Mouse (Mus musculus) adrenal gland, postnatal 25 days (tissue): Measurements from ENCODE around the gene B4galnt4. TPM values are rescaled to one million over a fixed set of nuclear protein-coding genes. Genes with fewer than 3 reads are reported as not detected.

Source experiments
- DNase-seq: peaks from one replicate; pipeline ENCODE4 v3.0.0; 2021; ENCODE audit warnings: mixed read lengths
- total RNA-seq: library from RNA; stranded (reverse); gene quantifications from 2 replicates; pipeline ENCODE4 v1.2.3, GENCODE M21; 2021

The B4galnt4 gene
- total RNA-seq, 1 experiment from 2014 or later: 2.5 TPM

DNA sequence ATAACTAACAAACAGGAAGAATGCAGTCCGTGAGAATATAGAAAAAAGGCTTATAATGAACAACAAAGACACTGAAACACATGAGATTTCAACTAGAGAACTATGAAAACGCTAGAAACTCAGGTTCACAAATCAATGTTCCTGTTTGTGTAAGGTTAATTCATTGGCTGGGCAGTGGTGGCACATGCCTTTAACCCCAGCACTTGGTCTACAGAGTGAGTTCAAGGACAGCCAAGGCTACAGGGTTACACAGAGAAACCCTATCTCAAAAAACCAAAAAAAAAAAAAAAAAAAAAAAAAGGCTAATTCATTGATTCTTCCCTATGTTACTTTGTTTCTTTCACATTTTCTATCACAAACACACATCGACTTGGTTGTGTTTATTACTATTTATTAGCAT lies 59.7 kb downstream of the B4galnt4 start:
- DNase-seq: no peak

DNA sequence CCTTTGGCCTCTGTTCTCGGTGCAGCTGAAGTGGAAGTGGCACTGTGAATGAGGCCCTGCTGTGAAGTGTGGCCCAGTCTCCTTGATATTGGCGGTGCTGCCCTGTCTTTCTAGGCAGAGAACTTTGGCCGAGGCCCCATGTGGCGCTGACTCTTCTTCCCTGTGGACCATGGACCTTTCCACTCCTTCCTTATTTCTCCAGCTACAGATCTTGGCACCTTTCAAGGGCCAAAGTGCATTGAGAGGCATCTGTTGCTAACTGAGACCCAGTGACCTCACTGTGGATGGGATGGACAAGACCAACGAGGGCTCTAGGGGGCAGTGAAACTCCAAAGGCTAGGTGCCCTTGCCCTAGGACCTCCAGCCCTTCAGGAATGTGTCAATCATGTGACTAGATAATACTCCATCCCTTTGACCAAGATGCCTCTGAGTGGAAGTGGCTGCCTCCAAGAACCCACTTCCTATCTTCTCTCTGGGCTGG lies 60.2 kb downstream of the B4galnt4 start:
- DNase-seq: no peak

Other genes starting within 250 kb of the B4galnt4 start
- 1.8 and 2.6 TPM in 2 replicates for gene Zfp941, start 238.9 kb upstream of the B4galnt4 start, total RNA-seq
- 0.61 and 2.8 TPM in 2 replicates for gene Urah, start 226.1 kb upstream of the B4galnt4 start, total RNA-seq
- not detected in 2 replicates for gene Scgb1c1, start 215.6 kb upstream of the B4galnt4 start, total RNA-seq
- 0.62 TPM in 1 of 2 replicates, not detected in the other for gene Odf3, start 213.3 kb upstream of the B4galnt4 start, total RNA-seq
- 1.5 TPM in 1 of 2 replicates, not detected in the other for gene Gm45785, start 204.8 kb upstream of the B4galnt4 start, total RNA-seq
- 53.8 and 68.7 TPM in 2 replicates for gene Ric8a, start 204.1 kb upstream of the B4galnt4 start, total RNA-seq
- 37.2 and 44.1 TPM in 2 replicates for gene Bet1l, start 203.5 kb upstream of the B4galnt4 start, total RNA-seq
- gene Psmd13, start 179.1 kb upstream of the B4galnt4 start, total RNA-seq: 125 and 128 TPM in 2 replicates
- 31.5 and 34.3 TPM in 2 replicates for gene Sirt3, start 178.8 kb upstream of the B4galnt4 start, total RNA-seq
- gene Cox8b, start 160.7 kb upstream of the B4galnt4 start, total RNA-seq: 610 and 755 TPM in 2 replicates
- gene Nlrp6, start 140.2 kb upstream of the B4galnt4 start, total RNA-seq: 1.9 and 2.2 TPM in 2 replicates
- 32.3 and 43.2 TPM in 2 replicates for gene Pgghg, start 119.7 kb upstream of the B4galnt4 start, total RNA-seq
- gene Ifitm5, start 110.8 kb upstream of the B4galnt4 start, total RNA-seq: 1.8 and 2.0 TPM in 2 replicates
- not detected in 2 replicates for gene Gm45717, start 105.2 kb upstream of the B4galnt4 start, total RNA-seq
- 418 and 471 TPM in 2 replicates for gene Ifitm2, start 105.1 kb upstream of the B4galnt4 start, total RNA-seq
- gene Ifitm1, start 93.9 kb upstream of the B4galnt4 start, total RNA-seq: 3.6 and 3.9 TPM in 2 replicates
- 103 and 109 TPM in 2 replicates for gene Ifitm3, start 50.3 kb upstream of the B4galnt4 start, total RNA-seq
- not detected in 2 replicates for gene Ifitm6, start 43.2 kb upstream of the B4galnt4 start, total RNA-seq
- gene Gm17387, start 32.0 kb upstream of the B4galnt4 start, total RNA-seq: not detected in 2 replicates
- 0.86 and 1.2 TPM in 2 replicates for gene Pkp3, start 17.1 kb downstream of the B4galnt4 start, total RNA-seq
- gene Sigirr, start 39.5 kb downstream of the B4galnt4 start, total RNA-seq: 4.5 and 5.0 TPM in 2 replicates
- gene Ano9, start 56.7 kb downstream of the B4galnt4 start, total RNA-seq: 0.33 TPM in 1 of 2 replicates, not detected in the other
- gene Ptdss2, start 61.3 kb downstream of the B4galnt4 start, total RNA-seq: 29.1 and 48.2 TPM in 2 replicates
- 298 and 356 TPM in 2 replicates for gene Rnh1, start 111.8 kb downstream of the B4galnt4 start, total RNA-seq
- 64.8 and 88.0 TPM in 2 replicates for gene Hras, start 132.9 kb downstream of the B4galnt4 start, total RNA-seq
- 6.4 and 10.8 TPM in 2 replicates for gene Lrrc56, start 133.1 kb downstream of the B4galnt4 start, total RNA-seq
- gene Lmntd2, start 153.0 kb downstream of the B4galnt4 start, total RNA-seq: 0.39 TPM in 1 of 2 replicates, not detected in the other
- 5.7 and 8.0 TPM in 2 replicates for gene Rassf7, start 154.8 kb downstream of the B4galnt4 start, total RNA-seq
- 83.3 and 83.9 TPM in 2 replicates for gene Phrf1, start 167.7 kb downstream of the B4galnt4 start, total RNA-seq
- gene Irf7, start 205.4 kb downstream of the B4galnt4 start, total RNA-seq: 7.8 and 10.4 TPM in 2 replicates
- gene Cdhr5, start 215.7 kb downstream of the B4galnt4 start, total RNA-seq: 14.4 and 16.5 TPM in 2 replicates
- not detected in 2 replicates for gene Sct, start 218.0 kb downstream of the B4galnt4 start, total RNA-seq
- not detected in 2 replicates for gene Drd4, start 230.9 kb downstream of the B4galnt4 start, total RNA-seq